Comparison of ENCODE assay signal across 15 mouse cellular contexts in genomic region chr17:85018344-85018743, GRCm38 (mm10).
"Had no signal": no experiment of that assay in that cellular context is flagged by ENCODE, and none has a peak within 500 bp of the region (broad histone marks: within the 10 kb centered on the region; RNA-seq: fewer than 3 reads in every experiment).

No protein-coding gene starts in this region.

- H3K27me3 ChIP-seq: limb, embryonic 12.5 days; limb, embryonic 15.5 days; lung, embryonic 15.5 days had no signal

- H3K4me2 ChIP-seq: limb, embryonic 12.5 days; limb, embryonic 15.5 days; lung, embryonic 15.5 days; midbrain, embryonic 11.5 days had no signal

- H3K9ac ChIP-seq: limb, embryonic 12.5 days; limb, embryonic 15.5 days; lung, embryonic 15.5 days had no signal

- DNase-seq: kidney, adult 18-20 months; kidney, adult 9 months; kidney, postnatal 14 days; kidney, postnatal 4 days; left cerebral cortex, postnatal 4 days; lung, postnatal 10 days; midbrain, embryonic 14.5 days; thymus, adult 2 months; thymus, postnatal 14 days had no signal

- H3K4me1 ChIP-seq: limb, embryonic 12.5 days; limb, embryonic 15.5 days; lung, embryonic 15.5 days had no signal

- H3K4me3 ChIP-seq: limb, embryonic 12.5 days; limb, embryonic 15.5 days; lung, embryonic 15.5 days had no signal

- H3K27ac ChIP-seq: limb, embryonic 12.5 days; limb, embryonic 15.5 days; lung, embryonic 15.5 days; stomach, postnatal 0 days had no signal

- ATAC-seq: intestine, embryonic 16.5 days had no signal

- H3K36me3 ChIP-seq: limb, embryonic 12.5 days; limb, embryonic 15.5 days had no signal

- H3K9me3 ChIP-seq: limb, embryonic 12.5 days; limb, embryonic 15.5 days; lung, embryonic 15.5 days had no signal
